Mouse (Mus musculus): ENCODE data around the gene Mlec.
"Not testable (repeated sequence)": the region's sequence is repeated elsewhere in the genome, so short reads cannot be mapped to it uniquely, and the experiment has no call there.

Gene Mlec

GRCm38 (mm10) chr5:115150991-115151390 is 7.0 kb downstream of the Mlec start:
- no peak for DNase-seq (ENCODE audit: low read depth, low spot score)

DNA sequence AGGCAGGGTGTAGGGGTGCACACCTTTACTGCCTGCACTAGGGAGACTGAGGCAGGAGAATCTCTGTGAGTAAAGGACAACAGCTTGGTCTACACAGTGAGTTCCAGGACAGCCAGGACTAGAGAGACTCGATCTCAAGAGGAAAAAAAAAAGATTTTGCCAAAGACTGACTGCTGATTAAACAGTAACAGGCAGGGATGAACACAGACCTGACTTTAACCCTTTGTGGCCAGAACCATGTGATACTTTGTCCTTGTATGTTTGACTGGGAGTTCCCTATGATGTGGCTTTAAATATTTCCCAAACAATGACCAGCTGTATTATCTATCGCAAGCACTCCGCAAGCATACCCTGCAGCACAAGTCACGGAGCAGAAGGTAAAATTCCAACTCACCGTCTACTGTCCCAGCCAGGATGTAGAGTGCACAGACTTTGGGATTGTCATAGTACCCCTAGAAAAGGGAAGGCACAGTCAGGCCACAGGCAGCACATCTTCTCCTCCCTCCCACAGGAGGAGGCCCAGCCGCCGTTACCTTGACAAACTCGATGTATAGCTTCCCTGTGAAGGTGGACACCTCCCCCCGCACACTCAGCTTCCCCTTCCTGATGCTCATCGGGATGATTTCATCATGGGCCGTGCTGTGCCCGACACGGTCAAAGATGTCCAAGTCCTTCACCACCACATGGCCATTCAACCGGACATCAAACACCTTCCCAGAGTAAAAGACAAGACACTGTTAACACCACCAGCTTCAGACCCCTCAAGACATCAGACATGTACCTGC is 8.1 kb downstream of the Mlec start:
- no peak for DNase-seq (ENCODE audit: low read depth, low spot score)

GRCm38 (mm10) chr5:115148872-115149271 is 9.1 kb downstream of the Mlec start:
- not testable (repeated sequence) for DNase-seq (ENCODE audit: low read depth, low spot score)

GRCm38 (mm10) chr5:115148378-115148777 is 9.6 kb downstream of the Mlec start:
- DNase-seq (ENCODE audit: low read depth, low spot score) = no peak

- no peak for DNase-seq (ENCODE audit: low read depth, low spot score)
Observed at GRCm38 (mm10) chr5:115147388-115147787, 10.6 kb downstream of the Mlec start.

- DNase-seq (ENCODE audit: low read depth, low spot score) = no peak
Observed at GRCm38 (mm10) chr5:115146747-115147130, 11.2 kb downstream of the Mlec start.

GRCm38 (mm10) chr5:115145976-115146746 is 11.8 kb downstream of the Mlec start:
- no peak for DNase-seq (ENCODE audit: low read depth, low spot score)

GRCm38 (mm10) chr5:115145253-115145968 is 12.6 kb downstream of the Mlec start:
- no peak for DNase-seq (ENCODE audit: low read depth, low spot score)

DNA sequence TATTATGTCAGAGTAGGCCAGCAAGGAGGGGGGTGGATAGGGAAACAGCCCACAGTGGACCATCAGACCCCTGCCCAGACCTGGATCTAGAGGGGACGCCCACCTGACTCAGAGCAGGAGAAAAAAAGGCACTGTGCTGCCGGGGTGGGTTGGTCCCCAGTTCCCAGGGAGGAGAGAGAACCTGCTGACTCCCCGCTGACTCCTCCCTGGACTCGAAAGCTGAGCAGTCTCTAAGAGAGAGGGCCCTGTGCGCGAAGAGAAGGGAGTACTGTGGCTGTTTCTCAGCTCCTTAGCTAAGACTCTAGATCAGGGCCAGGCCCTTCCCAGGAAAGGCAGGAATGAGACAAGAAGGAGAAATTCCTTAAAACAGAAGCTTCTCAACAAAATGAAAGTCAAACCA is 13.5 kb downstream of the Mlec start:
- no peak for DNase-seq (ENCODE audit: low read depth, low spot score)

- no peak for DNase-seq (ENCODE audit: low read depth, low spot score)
Observed at GRCm38 (mm10) chr5:115143552-115143951, 14.4 kb downstream of the Mlec start.

DNA sequence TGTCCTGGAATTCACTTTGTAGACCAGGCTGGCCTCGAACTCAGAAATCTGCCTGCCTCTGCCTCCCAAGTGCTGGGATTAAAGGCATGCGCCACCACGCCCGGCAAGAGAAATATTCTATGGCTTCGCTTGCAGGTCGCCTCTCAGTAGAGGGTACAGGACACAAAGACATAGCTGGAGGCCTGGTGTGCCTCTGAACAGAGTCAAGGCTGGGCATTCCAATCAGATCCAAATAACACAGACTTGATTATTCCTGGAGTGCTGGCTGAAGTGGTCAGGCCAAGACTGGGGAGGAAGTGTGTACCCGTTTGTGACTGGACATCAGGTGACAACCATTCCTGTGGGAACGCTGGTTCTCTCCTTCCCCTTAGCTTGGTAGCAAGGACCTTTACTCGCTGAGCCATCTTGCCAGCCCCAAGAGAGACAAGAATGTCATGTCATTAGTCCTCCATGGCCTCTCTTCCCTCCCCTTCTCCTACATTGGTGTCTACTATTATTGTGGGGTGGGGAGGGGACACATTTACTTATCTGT is 15.7 kb downstream of the Mlec start:
- no peak for DNase-seq (ENCODE audit: low read depth, low spot score)

GRCm38 (mm10) chr5:115140726-115141125 is 17.3 kb downstream of the Mlec start:
- no peak for DNase-seq (ENCODE audit: low read depth, low spot score)

- DNase-seq (ENCODE audit: low read depth, low spot score) = no peak
Observed at GRCm38 (mm10) chr5:115139124-115139523, 18.9 kb downstream of the Mlec start.

- DNase-seq (ENCODE audit: low read depth, low spot score) = peak; percentile 79
Observed at GRCm38 (mm10) chr5:115134234-115135165, 23.5 kb downstream of the Mlec start, which contains the start of gene Unc119b. Unc119b (minus strand) TSS chr5:115134975.

GRCm38 (mm10) chr5:115133358-115134066 is 24.5 kb downstream of the Mlec start:
- DNase-seq (ENCODE audit: low read depth, low spot score) = no peak

GRCm38 (mm10) chr5:115132465-115132864 is 25.5 kb downstream of the Mlec start:
- no peak for DNase-seq (ENCODE audit: low read depth, low spot score)

DNA sequence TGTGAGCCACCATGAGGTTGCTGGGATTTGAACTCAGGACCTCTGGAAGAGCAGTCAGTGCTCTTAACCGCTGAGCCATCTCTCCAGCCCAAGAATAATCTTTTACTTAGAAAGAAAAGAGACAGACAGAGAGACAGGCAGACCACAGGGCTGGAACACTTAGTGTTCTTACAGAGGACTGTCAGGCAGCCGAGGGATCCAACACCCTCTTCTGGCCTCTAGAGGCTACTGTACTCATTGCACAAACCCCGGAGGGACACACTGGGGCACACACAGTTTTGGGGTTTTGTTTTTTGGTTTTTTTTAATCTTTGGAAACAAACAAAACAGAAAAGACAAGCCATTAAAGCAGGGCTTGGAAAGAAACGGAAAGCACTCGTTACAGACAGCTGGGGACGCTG is 28.7 kb downstream of the Mlec start:
- DNase-seq (ENCODE audit: low read depth, low spot score) = no peak

DNA sequence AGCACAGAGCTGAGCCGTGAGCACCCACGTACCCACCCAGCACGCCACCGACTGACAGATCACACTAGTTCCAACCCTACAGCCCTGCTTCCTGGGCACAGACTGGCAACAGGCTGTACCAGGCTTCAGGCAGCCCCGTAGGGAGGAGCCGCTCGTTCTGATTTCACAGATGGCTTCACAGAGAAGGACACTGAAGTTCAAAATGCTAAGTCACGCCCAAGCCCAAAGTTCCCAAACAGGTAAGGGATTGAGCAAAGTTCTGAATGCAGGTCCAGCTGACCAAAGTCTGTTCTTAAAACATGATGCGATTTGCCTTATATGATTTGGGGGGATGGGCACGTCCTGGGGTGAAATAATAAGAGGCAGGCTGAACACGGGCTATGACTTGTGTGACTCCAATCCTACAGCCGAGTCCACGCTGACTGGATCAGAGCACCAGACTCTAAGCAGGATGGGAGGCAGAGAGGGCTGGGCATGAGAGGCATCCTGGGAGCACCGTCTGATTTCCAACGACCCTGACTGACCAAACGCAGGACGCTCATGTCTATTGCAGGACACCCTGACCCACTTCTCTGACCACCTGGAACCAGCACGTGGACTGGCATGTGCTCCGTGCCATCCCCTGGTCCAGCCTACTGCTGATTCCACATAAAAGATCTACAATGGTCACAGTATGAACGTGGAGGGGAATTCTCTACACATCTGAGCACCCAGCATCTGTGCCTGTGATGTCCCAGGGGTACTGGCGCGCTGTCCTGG is 30.4 kb downstream of the Mlec start:
- DNase-seq (ENCODE audit: low read depth, low spot score) = no peak

- DNase-seq (ENCODE audit: low read depth, low spot score) = no peak
Observed at GRCm38 (mm10) chr5:115126578-115127312, 31.2 kb downstream of the Mlec start.
